Mouse (Mus musculus) urinary bladder, postnatal 14 days (tissue): Measurements from ENCODE around the gene Rbm34.
"Not testable (repeated sequence)": the region's sequence is repeated elsewhere in the genome, so short reads cannot be mapped to it uniquely, and the experiment has no call there.

Source experiments
- DNase-seq: peaks from one replicate; pipeline ENCODE4 v3.0.0; 2021; ENCODE audit warnings: low spot score

Gene Rbm34

GRCm38 (mm10) chr8:126919255-126919654 is 51.6 kb downstream of the Rbm34 start:
- peak; percentile 56 for DNase-seq

- no peak for DNase-seq
These were observed 52.5 kb downstream of the Rbm34 start for GRCm38 (mm10) chr8:126918356-126918755.

GRCm38 (mm10) chr8:126917179-126917905 is 53.5 kb downstream of the Rbm34 start:
- DNase-seq, result peak; percentile 31

- no peak for DNase-seq
These were observed 54.3 kb downstream of the Rbm34 start for GRCm38 (mm10) chr8:126916611-126917010.

- no peak for DNase-seq
These were observed 56.1 kb downstream of the Rbm34 start for GRCm38 (mm10) chr8:126914609-126915375.

DNA sequence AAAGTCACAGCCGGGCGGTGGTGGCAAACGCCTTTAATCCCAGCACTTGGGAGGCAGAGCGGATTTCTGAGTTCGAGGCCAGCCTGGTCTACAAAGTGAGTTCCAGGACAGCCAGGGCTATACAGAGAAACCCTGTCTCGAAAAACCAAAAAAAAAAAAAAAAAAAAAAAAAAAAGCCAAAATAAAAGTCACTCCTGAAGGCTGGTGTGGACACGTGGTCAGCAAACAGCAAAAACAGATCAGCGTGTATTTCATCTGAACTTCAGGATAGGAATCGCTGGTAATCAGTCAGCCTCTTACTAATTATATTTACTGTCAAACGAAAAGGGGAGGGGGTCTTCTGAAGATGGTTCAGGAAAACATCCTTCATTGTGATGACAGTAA is 56.8 kb downstream of the Rbm34 start:
- DNase-seq, result not testable (repeated sequence)

DNA sequence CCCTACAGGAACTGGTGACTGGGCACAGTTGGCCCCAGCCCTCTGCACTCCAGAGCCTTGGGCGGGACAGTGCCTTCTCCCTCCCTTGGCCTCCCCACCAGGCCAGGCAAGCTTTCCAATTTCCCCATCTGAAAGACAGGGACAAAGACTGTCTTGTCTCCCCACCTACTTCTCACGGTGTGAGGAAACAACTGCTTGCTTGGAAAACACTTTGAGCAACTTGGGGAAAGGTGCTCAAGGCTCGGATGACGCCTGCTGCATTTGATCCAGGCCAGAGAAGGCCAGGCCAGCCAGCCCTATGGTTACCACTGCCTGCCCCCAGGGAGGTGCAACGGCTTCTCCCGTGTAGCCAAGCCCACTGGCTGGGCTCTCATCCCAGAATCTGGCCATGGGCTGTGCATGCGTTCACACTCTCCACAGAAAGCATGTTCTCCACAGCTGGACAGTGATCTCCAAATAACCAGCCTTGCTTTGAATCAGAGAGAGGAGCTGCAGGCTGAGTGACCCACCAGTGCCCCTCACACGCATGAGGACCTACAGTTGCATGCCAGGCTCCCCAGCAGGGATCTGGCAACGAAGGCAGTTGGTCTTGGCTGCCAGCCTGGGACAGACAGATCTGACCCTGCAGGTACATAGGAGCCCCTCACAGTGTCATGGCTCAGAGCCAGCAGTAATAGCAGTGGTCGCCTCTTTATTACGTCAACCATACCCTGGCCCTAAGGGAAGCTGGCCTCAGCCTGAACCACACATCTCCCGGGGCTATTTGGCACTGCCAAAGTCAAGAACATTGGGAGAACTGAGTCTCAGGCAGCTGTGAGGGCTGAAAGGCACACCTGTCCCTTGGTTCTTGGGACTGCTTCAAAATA is 57.4 kb downstream of the Rbm34 start:
- DNase-seq, result peak; percentile 59

GRCm38 (mm10) chr8:126909371-126909802 is 61.5 kb downstream of the Rbm34 start:
- no peak for DNase-seq

DNA sequence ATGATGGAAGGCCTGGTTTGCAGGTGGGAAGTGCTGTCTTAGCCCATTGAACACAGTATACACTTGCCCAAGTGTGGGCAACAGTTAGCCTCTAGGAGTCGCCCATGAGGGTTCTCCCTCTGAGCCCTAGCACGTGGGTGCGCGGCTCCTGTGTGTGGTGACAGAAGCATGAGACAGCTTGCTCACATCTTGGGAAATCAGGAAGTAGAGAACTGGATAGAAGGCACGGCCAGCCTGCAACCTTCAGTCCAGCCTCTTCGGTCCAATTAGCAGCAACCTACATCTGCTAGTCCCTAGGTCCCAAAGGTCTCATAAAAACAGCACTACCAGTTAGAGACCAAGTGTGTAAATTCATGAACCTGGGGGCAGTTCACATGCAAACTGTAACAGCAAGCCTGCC is 62.1 kb downstream of the Rbm34 start:
- no peak for DNase-seq

DNA sequence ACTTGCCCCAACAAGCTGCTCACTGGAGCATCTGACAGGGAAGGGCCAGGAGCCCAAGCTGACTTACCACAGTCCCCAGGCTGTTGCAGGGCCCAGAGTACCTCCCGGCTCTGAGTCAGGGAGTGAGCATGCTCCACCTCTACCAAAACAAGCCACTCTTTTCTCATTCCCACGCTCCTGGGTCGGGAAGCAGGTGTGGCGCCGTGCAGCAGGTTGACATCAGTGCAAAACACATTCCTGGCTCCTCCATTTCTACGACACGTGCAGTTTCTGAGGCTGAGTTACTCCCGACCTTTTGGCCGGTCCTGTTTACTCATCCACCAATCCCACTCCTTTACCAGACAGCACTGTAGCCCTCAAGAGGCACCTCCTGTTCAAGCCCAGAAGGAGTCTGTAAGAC is 62.9 kb downstream of the Rbm34 start:
- no peak for DNase-seq

- no peak for DNase-seq
These were observed 63.5 kb downstream of the Rbm34 start for GRCm38 (mm10) chr8:126907374-126907773.

DNA sequence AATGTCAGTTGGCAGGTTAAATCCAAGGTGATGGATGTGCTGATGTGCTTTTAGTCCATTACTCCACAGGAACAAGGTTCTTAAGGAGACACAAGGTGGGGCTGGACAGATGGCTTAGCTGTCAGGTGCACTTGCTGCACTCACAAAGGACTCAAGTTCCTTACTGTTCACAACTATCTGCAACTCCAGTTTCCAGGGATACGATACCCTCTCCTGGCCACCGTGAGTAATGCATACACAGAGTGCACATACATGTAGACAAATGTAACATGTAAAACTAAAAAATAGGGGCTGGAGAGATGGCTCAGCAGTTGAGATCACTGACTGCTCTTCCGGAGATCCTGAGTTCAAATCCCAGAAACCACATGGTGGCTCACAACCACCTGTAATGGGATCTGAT is 65.5 kb downstream of the Rbm34 start:
- DNase-seq, result no peak

GRCm38 (mm10) chr8:126903927-126904326 is 66.9 kb downstream of the Rbm34 start:
- DNase-seq, result no peak

GRCm38 (mm10) chr8:126903224-126903895 is 67.5 kb downstream of the Rbm34 start:
- DNase-seq, result no peak

DNA sequence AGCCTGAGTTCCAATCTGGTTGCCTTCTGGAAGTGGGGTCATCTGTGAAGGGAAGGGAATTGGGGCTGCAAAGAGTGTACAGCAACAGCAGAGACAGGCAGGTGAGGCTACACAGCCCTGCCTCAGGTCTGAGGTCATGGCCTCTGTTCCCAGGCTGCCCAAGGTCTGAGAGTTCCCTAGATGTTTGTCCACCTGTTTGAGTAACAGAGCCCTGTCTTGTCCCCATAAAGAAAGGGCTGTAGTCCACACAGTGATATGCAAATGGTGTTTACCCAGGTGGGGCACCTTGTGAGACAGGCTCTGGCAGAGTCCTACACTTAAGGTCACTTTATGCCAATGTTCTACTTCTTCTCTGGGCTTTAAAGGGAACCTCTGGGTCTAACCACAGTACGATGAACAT is 69.3 kb downstream of the Rbm34 start:
- DNase-seq, result peak; percentile 30

DNA sequence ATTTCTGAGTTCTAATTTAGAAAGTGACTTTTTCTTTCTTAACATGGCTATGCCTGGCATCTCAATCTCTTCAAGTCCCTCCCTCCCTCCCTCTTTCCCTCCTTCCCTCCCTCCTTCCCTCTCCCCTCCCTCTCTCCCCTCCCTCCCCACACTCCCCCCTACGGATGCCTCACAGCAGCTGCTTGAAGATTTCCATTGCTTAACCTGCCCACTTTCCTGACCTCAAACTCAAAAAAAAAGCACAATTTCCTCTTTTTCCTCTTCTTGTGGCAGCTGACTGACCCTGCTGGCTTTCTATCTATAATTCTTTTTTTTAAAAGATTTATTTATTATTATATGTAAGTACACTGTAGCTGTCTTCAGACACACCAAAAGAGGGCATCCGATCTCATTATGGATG is 69.8 kb downstream of the Rbm34 start:
- DNase-seq, result no peak
